Mouse (Mus musculus) kidney, adult 11 months (tissue): Measurements from ENCODE around the gene Inhbe.
"Not testable (repeated sequence)": the region's sequence is repeated elsewhere in the genome, so short reads cannot be mapped to it uniquely, and the experiment has no call there.

Source experiments
- DNase-seq: peaks from one replicate; pipeline ENCODE4 v3.0.0; 2022

The Inhbe gene

GRCm38 (mm10) chr10:127322178-127322577 lies 32.0 kb downstream of the Inhbe start:
- no peak for DNase-seq

DNA sequence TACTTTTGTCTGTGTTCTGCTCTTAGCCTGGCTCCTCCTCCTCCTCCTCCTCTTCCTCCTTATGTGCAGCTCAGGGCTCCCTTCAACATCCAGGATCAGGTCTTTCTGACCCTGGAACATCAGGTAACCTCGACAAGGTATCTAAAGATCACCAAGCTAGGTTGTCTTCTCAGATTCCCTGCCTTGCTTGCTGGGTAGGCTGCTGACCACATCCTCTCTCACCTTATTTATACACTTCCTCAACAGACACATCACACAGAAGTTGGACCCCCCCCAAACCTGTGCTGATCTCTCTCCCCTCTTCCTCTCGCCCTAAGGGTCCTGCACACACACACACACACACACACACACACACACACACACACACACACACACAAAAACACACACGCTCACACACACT lies 32.6 kb downstream of the Inhbe start, which contains the start of gene Arhgap9:
Gene Arhgap9, plus strand, starts transcription at position 344 of the 400 bp plus-strand sequence.
- no peak for DNase-seq

DNA sequence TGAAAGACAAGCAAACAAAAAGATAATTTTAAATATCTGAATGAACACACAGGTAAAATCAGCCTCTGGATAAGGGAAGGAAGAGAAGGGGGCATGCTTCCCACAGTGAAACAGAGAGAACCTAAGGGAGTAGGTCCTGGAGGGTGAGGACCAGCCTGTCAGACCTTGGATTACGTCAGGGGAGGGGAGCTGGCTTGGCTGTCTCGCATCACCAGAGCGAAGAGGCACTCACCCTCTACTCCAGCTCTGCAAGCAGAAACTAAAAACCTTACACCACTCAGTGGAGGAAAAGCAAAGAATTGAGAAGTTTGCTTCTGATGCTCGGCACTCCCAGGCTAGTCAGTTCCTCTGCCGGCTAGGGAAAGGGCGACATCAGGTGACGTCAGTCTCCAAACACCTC lies 34.2 kb downstream of the Inhbe start:
- DNase-seq: no peak

GRCm38 (mm10) chr10:127318009-127318408 lies 36.2 kb downstream of the Inhbe start:
- DNase-seq: no peak

- DNase-seq: no peak
These were observed 36.9 kb downstream of the Inhbe start for GRCm38 (mm10) chr10:127317277-127317676.

DNA sequence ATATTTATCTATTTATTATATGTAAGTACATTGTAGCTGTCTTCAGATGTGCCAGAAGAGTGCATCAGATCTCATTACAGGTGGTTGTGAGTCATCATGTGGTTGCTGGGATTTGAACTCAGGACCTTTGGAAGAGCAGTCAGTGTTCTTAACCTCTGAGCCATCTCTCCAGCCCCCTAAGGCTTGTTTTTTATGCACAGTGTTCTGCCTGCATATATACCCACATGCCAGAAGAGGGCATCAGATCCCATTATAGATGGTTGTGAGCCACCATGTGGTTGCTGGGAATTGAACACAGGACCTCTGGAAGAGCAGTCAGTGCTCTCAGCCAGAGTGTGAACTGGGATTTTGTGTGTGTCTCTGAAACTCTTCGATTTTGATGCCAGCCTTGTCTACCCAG lies 39.3 kb downstream of the Inhbe start:
- not testable (repeated sequence) for DNase-seq

DNA sequence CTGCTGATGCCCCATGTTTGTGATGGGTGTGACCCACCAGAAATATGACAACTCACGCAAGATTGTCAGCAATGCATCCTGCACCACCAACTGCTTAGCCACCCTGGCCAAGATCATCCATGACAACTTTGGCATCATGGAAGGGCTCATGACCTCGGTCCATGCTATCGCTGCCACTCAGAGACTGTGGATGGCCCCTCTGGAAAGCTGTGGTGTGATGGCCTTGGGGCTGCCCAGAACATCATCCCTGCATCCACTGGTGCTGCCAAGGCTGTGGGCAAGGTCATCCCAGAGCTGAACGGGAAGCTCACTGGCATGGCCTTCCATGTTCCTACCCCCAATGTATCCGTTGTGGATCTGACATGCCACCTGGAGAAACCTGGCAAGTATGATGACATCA lies 40.7 kb downstream of the Inhbe start:
- DNase-seq: not testable (repeated sequence)

DNA sequence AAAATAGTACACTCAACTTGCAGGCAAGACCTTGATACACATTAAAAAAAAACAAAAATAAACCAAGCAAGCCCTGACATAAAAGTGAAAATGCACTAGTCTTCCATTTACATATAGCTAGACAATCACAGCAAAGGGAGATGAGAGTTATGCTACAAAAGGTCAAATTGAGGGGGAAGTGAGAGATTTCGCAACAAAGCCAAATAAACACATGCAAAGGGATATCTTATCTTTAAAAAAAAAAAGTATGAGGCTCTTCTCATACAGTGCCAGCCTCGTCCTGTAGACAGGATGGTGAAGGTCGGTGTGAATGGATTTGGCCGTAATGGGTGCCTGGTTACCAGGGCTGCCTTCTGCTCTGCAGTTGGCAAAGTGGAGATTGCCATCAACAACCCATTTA lies 41.4 kb downstream of the Inhbe start:
- DNase-seq: no peak

DNA sequence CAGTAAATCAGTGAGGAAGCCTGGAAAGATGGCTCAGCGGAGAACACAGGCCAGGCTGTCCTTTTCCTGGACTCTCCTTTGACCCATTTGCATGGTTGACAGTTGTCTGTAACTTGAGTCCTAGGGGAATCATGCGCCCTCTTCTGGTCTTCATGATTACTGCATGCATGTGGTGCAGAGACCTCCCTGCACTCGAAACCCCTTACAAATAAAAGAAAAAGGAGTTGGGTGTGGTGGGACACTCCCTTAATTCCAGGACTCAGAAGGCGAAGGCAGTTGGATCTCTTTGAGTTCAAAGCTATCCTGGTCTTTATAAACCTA lies 41.9 kb downstream of the Inhbe start:
- peak; percentile 82 for DNase-seq

DNA sequence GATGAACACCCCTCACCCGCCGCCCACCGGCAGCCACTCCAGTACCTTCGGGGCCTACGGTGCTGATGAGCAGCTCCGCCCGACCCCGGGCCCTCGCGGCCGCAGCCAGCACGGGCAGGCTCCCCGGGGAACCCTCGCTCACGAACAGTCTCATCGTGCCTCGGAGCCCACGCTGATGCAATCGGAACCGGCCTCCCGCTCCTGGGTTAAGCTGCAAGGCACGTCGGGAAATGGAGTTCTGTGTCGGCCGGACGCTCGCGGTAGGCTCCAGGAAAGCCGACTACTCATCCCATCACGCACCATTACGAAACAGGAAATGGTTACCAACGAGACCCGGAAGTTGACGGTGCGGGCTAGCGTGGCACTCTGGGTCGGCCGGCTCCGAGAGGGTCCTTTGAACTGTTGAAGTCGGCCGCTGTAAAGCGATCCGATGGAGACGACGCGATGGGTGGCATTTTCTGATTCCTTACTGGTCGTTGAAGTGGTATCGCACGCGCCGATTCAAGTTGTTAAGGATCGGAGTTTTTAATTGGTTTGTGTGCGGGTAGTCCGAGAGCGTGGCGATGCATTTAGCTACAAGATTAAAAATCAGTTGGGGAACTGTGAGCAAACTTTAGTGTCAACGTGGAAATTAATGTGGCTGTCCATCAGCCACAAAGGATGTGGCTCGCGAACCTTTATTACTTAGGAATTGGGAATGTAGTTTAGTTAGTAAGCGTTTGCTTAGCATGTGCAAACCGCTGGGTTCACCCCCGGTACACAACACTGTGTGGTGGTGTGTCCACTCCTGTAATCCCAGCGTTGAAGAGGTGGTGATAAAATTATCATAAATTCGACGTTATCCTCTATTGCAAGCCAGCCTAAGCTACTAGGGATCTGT lies 42.5 kb downstream of the Inhbe start, which contains the start of gene Mars:
Gene Mars, minus strand, starts transcription at position 311 of the 880 bp plus-strand sequence.
- peak; percentile 96 for DNase-seq

DNA sequence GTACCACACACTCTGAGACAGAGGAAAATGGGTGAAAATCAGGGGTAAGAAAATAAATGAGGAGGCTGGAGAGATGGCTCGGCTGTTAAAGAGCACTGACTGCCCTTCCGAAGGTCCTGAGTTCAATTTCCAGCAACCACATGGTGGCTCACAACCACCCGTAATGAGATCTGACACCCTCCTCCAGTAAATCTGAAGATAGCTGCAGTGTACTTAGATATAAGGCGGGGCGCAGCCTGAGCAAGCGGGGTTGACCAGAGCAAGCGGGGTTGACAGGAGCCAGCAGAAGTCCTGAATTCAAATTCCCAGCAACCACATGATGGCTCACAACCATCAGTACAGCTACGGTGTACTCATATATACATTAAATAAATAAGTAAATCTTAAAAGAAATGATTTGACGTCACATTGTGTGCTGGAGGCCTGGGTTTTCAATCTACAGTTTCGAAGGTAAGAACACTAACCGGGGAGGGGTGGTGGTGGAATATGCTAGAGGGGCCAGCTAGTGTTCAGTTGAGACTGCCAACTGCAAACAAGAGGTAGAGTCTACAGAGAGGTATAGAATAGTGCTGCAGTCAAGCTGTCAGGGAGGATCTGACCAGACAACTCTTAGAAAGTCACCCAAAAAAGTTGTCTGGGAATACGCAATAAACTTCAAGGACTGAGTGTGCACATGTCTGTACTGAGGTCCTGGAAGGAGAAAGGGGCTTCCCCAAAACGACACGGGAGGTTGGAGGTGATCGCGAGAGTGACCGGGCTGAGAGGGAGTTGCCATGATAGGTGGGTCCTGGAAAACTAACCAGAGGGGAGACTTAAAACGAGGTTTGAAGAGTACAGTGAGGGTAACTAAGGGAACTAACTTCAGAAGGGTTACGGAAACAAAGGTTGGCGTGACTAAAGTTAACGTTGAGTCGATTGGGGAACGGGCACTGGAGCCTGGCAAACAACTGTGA lies 43.4 kb downstream of the Inhbe start:
- DNase-seq: no peak

DNA sequence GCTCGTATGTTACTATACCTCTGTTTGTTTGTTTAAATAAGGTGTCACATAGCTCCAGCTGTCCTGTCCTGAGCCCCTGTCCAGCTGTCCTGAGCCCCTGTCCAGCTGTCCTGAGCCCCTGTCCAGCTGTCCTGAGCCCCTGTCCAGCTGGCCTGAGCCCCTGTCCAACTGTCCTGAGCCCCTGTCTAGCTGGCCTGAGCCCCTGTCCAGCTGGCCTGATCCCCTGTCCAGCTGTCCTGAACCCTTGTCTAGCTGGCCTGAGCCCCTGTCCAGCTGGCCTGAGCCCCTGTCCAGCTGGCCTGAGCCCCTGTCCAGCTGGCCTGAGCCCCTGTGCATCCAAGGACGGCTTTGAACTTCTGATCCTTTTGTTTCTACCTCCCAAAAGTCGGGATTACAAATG lies 45.0 kb downstream of the Inhbe start:
- not testable (repeated sequence) for DNase-seq

GRCm38 (mm10) chr10:127303136-127303535 lies 51.1 kb downstream of the Inhbe start:
- DNase-seq: no peak

GRCm38 (mm10) chr10:127300361-127300760 lies 53.9 kb downstream of the Inhbe start:
- DNase-seq: no peak
